8 mouse cellular contexts compared by ENCODE assay signal in the genomic region with DNA sequence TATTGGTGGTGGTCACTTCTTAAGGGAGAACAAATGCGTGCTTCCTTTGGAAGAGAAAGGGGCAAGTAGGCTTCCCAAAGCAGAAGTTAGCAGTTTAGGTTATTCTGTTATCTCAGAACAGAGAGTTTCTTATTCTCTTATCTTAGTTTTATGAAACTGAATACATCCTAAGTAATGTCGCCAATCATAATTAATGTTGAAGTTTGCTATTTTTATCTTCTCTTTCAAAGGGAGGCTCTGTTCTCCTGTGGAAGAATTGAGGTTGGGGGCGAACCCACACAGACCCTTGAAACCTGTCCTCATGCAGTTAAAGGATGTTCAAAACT. TPM values are rescaled to one million over a fixed set of nuclear protein-coding genes. Genes with fewer than 3 reads are reported as not detected.
DNase-seq lines count a peak whose midpoint lies in the region; ATAC-seq and TF ChIP-seq lines count a peak whose summit lies in the region.

No protein-coding gene starts in this region.

- peaks cover 3% of the 10 kb centered on the region for H3K4me1 ChIP-seq in cerebellum, adult 2 months (ENCODE audit: control insufficient read depth, insufficient read depth, low read length)
- H3K4me1 ChIP-seq in megakaryocyte, embryonic 14.5 days = peaks cover 36% of the 10 kb centered on the region
- H3K4me1 ChIP-seq in limb, embryonic 15.5 days = peaks cover 8% of the 10 kb centered on the region
- no peaks in the 10 kb centered on the region; the same call in 1 of the 2 replicates for H3K4me1 ChIP-seq in stomach, postnatal 0 days (replicated peaks; ENCODE audit: control insufficient read depth, insufficient read depth)

- no peak for DNase-seq in cerebellum, adult 2 months
- no peak for DNase-seq in cerebellum, postnatal 10 days
- no peak for DNase-seq in stomach, postnatal 0 days (ENCODE audit: low spot score)
- DNase-seq in urinary bladder, postnatal 4 days (ENCODE audit: low spot score in 2 of 2) = no peak
- DNase-seq in cerebellum, adult 11-12 months = no peak

- 58% methylated on average over 3 of the region's 3 CpGs for WGBS in cerebellum, adult 2 months
- 51% methylated on average over 3 of the region's 3 CpGs for WGBS in limb, embryonic 15.5 days
- 49% methylated on average over 3 of the region's 3 CpGs for WGBS in stomach, postnatal 0 days

- H3K27ac ChIP-seq in cerebellum, adult 2 months (ENCODE audit: insufficient read depth, low read length) = no peak overlapping the region
- H3K27ac ChIP-seq in limb, embryonic 15.5 days = peak overlapping the region; percentile 89
- no peak overlapping the region for H3K27ac ChIP-seq in stomach, postnatal 0 days (replicated peaks)

- peak overlapping the region; percentile 87 for H3K4me2 ChIP-seq in limb, embryonic 15.5 days
- peak overlapping the region; percentile 93 for H3K4me2 ChIP-seq in stomach, postnatal 0 days (replicated peaks; ENCODE audit: low read depth)

- H3K9ac ChIP-seq in limb, embryonic 15.5 days = peak overlapping the region; percentile 67; the same call in 1 of the 2 replicates
- peak overlapping the region; percentile 82 for H3K9ac ChIP-seq in stomach, postnatal 0 days (ENCODE audit: low read length)

- no peaks in the 10 kb centered on the region for H3K9me3 ChIP-seq in megakaryocyte, embryonic 14.5 days
- no peaks in the 10 kb centered on the region for H3K9me3 ChIP-seq in limb, embryonic 15.5 days
- no peaks in the 10 kb centered on the region for H3K9me3 ChIP-seq in stomach, postnatal 0 days (ENCODE audit: control insufficient read depth, low read length)

- H3K4me3 ChIP-seq in cerebellum, adult 2 months (replicated peaks; ENCODE audit: insufficient read depth, low read depth, low read length) = peak overlapping the region; percentile 12
- H3K4me3 ChIP-seq in megakaryocyte, embryonic 14.5 days (replicated peaks) = peak overlapping the region; percentile 97
- peak overlapping the region; percentile 78 for H3K4me3 ChIP-seq in limb, embryonic 15.5 days
- H3K4me3 ChIP-seq in stomach, postnatal 0 days (ENCODE audit: low read depth, low read length) = peak overlapping the region; percentile 81

- ATAC-seq in megakaryocyte, adult 5-6 weeks (ENCODE audit: poor library complexity, severe bottlenecking) = no peak
- no peak for ATAC-seq in limb, embryonic 15.5 days (ENCODE audit: insufficient number of reproducible peaks, low FRiP score, low TSS enrichment, low read depth)
- ATAC-seq in stomach, postnatal 0 days (ENCODE audit: low FRiP score, low TSS enrichment) = no peak

- TF ChIP-seq CTCF in cerebellum, adult 2 months (IDR thresholded peaks at IDR 0.05; ENCODE audit: borderline replicate concordance, insufficient read depth, low read depth, low read length) = no peak
- TF ChIP-seq CTCF in stomach, postnatal 0 days (IDR thresholded peaks at IDR 0.05; ENCODE audit: low read depth) = no peak

- no peak for TF ChIP-seq POLR2A in cerebellum, adult 2 months (IDR thresholded peaks at IDR 0.05; ENCODE audit: borderline replicate concordance, insufficient read depth, low read length)

- TF ChIP-seq EP300 in stomach, postnatal 0 days (optimal IDR thresholded peaks at IDR 0.05) = no peak

- peaks cover 29% of the 10 kb centered on the region for H3K36me3 ChIP-seq in megakaryocyte, embryonic 14.5 days (replicated peaks; ENCODE audit: low read length)
- H3K36me3 ChIP-seq in limb, embryonic 15.5 days = peaks cover 16% of the 10 kb centered on the region
- 0 out of 2 replicates have a peak, but pooled peaks cover 3% of the 10 kb centered on the region for H3K36me3 ChIP-seq in stomach, postnatal 0 days (ENCODE audit: control insufficient read depth, insufficient read depth, low read length)

- no peaks in the 10 kb centered on the region for H3K27me3 ChIP-seq in cerebellum, adult 2 months (ENCODE audit: control insufficient read depth, insufficient read depth, low read length)
- H3K27me3 ChIP-seq in megakaryocyte, embryonic 14.5 days (replicated peaks) = no peaks in the 10 kb centered on the region
- H3K27me3 ChIP-seq in limb, embryonic 15.5 days = no peaks in the 10 kb centered on the region
- H3K27me3 ChIP-seq in stomach, postnatal 0 days (ENCODE audit: control insufficient read depth, insufficient read depth, low read length) = no peaks in the 10 kb centered on the region

RNA-seq across cellular contexts. Expression of a gene that starts 0.7 kb away (rescaled TPM):
- polyA plus RNA-seq in cerebellum, adult 2 months (2012; rRNA removed) = 26.3 and 28.1 TPM in 2 replicates
- 33.3 and 52.6 TPM in 2 replicates for polyA plus RNA-seq in megakaryocyte, embryonic 14.5 days (2012; ENCODE audit: insufficient read depth, low replicate concordance)
- total RNA-seq in megakaryocyte, adult 5-6 weeks (2015) = 33.8 and 35.0 TPM in 2 replicates
- total RNA-seq in megakaryocyte, adult 5-6 weeks (2017) = 30.7 and 48.8 TPM in 2 replicates
- polyA plus RNA-seq in limb, embryonic 15.5 days (2015; fragmentation: Nextera tagmentation; extraction: Ambion mirVana) = 28.9 and 41.0 TPM in 2 replicates
- 36.3 and 36.8 TPM in 2 replicates for polyA plus RNA-seq in stomach, postnatal 0 days (2015; fragmentation: Nextera tagmentation; extraction: Ambion mirVana)

RNA-seq across cellular contexts. Expression of a gene that starts 28.1 kb away (rescaled TPM):
- polyA plus RNA-seq in cerebellum, adult 2 months (2012; rRNA removed) = 58.2 and 68.7 TPM in 2 replicates
- 0.92 and 1.4 TPM in 2 replicates for polyA plus RNA-seq in megakaryocyte, embryonic 14.5 days (2012; ENCODE audit: insufficient read depth, low replicate concordance)
- total RNA-seq in megakaryocyte, adult 5-6 weeks (2015) = 65.2 and 68.3 TPM in 2 replicates
- 42.1 and 50.2 TPM in 2 replicates for total RNA-seq in megakaryocyte, adult 5-6 weeks (2017)
- 44.6 and 46.9 TPM in 2 replicates for polyA plus RNA-seq in limb, embryonic 15.5 days (2015; fragmentation: Nextera tagmentation; extraction: Ambion mirVana)
- 19.0 and 20.5 TPM in 2 replicates for polyA plus RNA-seq in stomach, postnatal 0 days (2015; fragmentation: Nextera tagmentation; extraction: Ambion mirVana)

RNA-seq across cellular contexts. Expression of a gene that starts 28.2 kb away (rescaled TPM):
- 157 and 162 TPM in 2 replicates for polyA plus RNA-seq in cerebellum, adult 2 months (2012; rRNA removed)
- 9.4 and 35.6 TPM in 2 replicates for polyA plus RNA-seq in megakaryocyte, embryonic 14.5 days (2012; ENCODE audit: insufficient read depth, low replicate concordance)
- 147 and 148 TPM in 2 replicates for total RNA-seq in megakaryocyte, adult 5-6 weeks (2015)
- total RNA-seq in megakaryocyte, adult 5-6 weeks (2017) = 126 and 144 TPM in 2 replicates
- 220 and 227 TPM in 2 replicates for polyA plus RNA-seq in limb, embryonic 15.5 days (2015; fragmentation: Nextera tagmentation; extraction: Ambion mirVana)
- 221 and 222 TPM in 2 replicates for polyA plus RNA-seq in stomach, postnatal 0 days (2015; fragmentation: Nextera tagmentation; extraction: Ambion mirVana)

RNA-seq across cellular contexts. Expression of a gene that starts 36.4 kb away (rescaled TPM):
- polyA plus RNA-seq in cerebellum, adult 2 months (2012; rRNA removed) = 4.3 and 4.8 TPM in 2 replicates
- 0.18 TPM in 1 of 2 replicates, not detected in the other for polyA plus RNA-seq in megakaryocyte, embryonic 14.5 days (2012; ENCODE audit: insufficient read depth, low replicate concordance)
- total RNA-seq in megakaryocyte, adult 5-6 weeks (2015) = 2.2 and 7.0 TPM in 2 replicates
- total RNA-seq in megakaryocyte, adult 5-6 weeks (2017) = 3.5 and 4.5 TPM in 2 replicates
- 1.00 and 1.3 TPM in 2 replicates for polyA plus RNA-seq in limb, embryonic 15.5 days (2015; fragmentation: Nextera tagmentation; extraction: Ambion mirVana)
- 1.6 and 2.2 TPM in 2 replicates for polyA plus RNA-seq in stomach, postnatal 0 days (2015; fragmentation: Nextera tagmentation; extraction: Ambion mirVana)

Comparison
In these comparisons a context has a peak if more than half of its experiments do, and no peak if none do; other contexts are left out.
1. H3K4me3 ChIP-seq: peak in every context shown above with its lines; median percentile 97 in megakaryocyte, embryonic 14.5 days; 81 in stomach, postnatal 0 days; 78 in limb, embryonic 15.5 days; 12 in cerebellum, adult 2 months.